8 mouse cellular contexts compared by ENCODE assay signal in the genomic region with DNA sequence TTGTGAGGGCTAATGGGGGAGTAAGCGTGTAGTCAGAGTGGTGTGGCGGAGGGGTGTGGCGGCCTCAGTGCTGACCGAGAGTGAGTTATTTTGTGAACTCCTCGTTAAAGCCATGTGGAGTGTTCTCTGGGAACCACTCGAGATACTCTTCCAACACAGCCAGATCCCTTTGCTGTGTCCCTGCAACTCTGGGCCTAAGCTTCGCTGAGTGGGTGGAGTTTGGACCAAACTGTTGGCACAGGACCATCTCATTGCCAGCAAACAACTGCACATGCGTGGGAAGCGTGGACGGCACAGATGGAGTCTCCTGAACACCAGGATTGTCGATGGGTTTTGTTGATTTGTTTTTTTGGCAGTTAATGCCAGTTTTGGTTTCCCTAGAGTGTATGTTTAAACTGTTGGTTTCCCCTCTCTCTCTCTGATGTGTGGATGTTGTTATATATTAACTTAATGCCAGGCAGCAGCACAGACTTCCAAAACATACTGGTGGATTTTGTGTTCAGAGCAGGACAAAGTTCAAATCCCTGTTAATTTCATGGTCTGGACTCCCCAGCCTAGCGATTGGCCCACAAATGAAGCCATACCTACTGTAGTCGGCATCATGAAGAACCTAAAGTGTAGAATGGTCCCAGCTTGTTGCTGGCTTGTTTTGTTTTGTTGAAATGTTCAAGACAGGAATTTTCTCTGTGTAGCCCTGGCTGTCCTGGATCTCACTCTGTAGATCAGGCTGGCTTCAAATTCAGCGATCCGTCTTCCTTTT. TPM values are rescaled to one million over a fixed set of nuclear protein-coding genes. Genes with fewer than 3 reads are reported as not detected.
A peak's percentile ranks its signal among the peaks of the same experiment; 100 is the strongest.
DNase-seq lines count a peak whose midpoint lies in the region; ATAC-seq lines count a peak whose summit lies in the region.

No protein-coding gene starts in this region.

- WGBS in liver, embryonic 15.5 days (ENCODE audit: insufficient replicate concordance) = 79% methylated on average over 15 of the region's 15 CpGs

- H3K4me3 ChIP-seq in liver, embryonic 15.5 days (replicated peaks) = no peak overlapping the region

- H3K27ac ChIP-seq in liver, embryonic 15.5 days (replicated peaks) = peak overlapping the region; percentile 94

- ATAC-seq in liver, embryonic 15.5 days (ENCODE audit: insufficient read depth) = 0 out of 2 replicates have a peak, but pooled peaks have one; percentile 1

- H3K36me3 ChIP-seq in liver, embryonic 15.5 days (replicated peaks) = 0 out of 2 replicates have a peak, but pooled peaks cover 13% of the 10 kb centered on the region

- H3K4me2 ChIP-seq in liver, embryonic 15.5 days = peak overlapping the region; percentile 27

- H3K9me3 ChIP-seq in liver, embryonic 15.5 days (replicated peaks) = no peaks in the 10 kb centered on the region

- peak; percentile 21 to 26 for DNase-seq in cerebellum, adult 18-20 months
- no peak for DNase-seq in cerebellum, adult 11-12 months
- peak; percentile 87 to 91 for DNase-seq in cerebellum, postnatal 10 days
- peak; percentile 65 to 70 for DNase-seq in heart, adult 9 months (ENCODE audit: low spot score in 2 of 2)
- DNase-seq in kidney, postnatal 36 days = peak; percentile 85 to 93
- DNase-seq in right cerebral cortex, postnatal 36 days (ENCODE audit: low spot score in 2 of 2) = peak; percentile 63 to 65
- no peak for DNase-seq in thymus, postnatal 0 days (ENCODE audit: low spot score)

- H3K27me3 ChIP-seq in liver, embryonic 15.5 days = no peaks in the 10 kb centered on the region

- H3K9ac ChIP-seq in liver, embryonic 15.5 days = peak overlapping the region; percentile 25; the same call in 1 of the 2 replicates

- H3K4me1 ChIP-seq in liver, embryonic 15.5 days (replicated peaks) = peaks cover 86% of the 10 kb centered on the region

RNA-seq across cellular contexts. Expression of gene Spata13, which starts 22.3 kb away (rescaled TPM):
- polyA plus RNA-seq in liver, embryonic 15.5 days (2015; fragmentation: Nextera tagmentation; extraction: Ambion mirVana) = 18.2 and 21.3 TPM in 2 replicates
- polyA plus RNA-seq in thymus, postnatal 0 days (2015; fragmentation: Nextera tagmentation; extraction: Ambion mirVana) = 48.9 and 50.4 TPM in 2 replicates

Comparison
In these comparisons a context has a peak if more than half of its experiments do, and no peak if none do; other contexts are left out.
1. DNase-seq: peak in cerebellum, adult 18-20 months (2 of 2), cerebellum, postnatal 10 days (2 of 2), heart, adult 9 months (2 of 2), kidney, postnatal 36 days (2 of 2) and right cerebral cortex, postnatal 36 days (2 of 2); none in cerebellum, adult 11-12 months (single experiment) and thymus, postnatal 0 days (single experiment).